Mouse (Mus musculus): ENCODE data around the gene Urod.

Gene Urod

DNA sequence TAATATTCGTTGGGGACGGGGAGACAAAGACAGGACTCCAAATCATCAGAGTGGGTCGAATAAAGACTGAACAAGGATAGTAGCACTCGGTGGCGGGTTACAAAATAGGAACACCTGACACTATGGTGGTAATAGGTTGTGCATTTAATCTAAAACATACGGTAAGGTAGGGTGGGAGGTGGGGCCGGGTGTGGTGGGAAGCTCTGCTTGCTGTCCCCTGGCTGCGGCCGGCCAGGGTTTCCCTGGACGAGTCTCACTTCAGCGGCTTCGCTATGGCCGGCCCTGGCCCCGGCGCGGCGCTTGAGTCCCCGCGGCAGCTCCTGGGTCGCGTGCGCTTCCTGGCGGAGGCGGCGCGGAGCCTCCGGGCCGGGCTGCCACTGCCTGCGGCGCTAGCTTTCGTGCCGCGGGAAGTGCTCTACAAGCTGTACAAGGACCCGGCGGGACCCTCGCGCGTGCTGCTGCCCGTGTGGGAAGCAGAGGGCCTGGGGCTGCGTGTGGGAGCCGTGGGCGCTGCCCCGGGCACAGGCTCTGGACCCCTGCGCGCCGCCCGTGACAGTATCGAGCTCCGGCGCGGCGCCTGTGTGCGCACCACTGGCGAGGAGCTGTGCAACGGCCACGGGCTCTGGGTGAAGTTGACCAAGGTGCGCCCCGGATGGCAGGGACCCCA, 1.1 kb upstream of the Urod start, which contains the start of gene Hectd3:
Gene Hectd3 (plus strand): TSS at position 187 of the 667 bp plus-strand sequence.
- DNase-seq: peak; percentile 56

DNA sequence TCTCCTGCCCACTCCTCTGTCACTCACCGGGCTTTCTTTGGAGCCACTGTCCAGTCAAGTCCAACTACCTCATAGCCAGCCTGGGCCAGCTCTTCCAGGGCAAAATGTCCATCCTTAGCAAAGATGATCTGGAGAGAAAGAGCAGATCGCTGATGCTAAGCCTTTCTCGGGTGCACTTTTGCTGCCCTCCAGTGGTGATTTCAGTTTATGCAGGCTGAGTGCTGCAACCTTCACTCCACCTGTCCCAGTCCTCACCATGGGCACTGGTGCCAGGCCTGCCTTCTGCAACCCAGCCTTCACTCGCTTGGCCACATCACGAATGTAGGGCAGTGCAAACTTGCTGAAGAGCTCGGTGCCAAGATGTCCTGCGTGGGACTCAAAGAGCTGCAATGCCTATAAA, 2.8 kb downstream of the Urod start:
- DNase-seq: peak; percentile 85

DNA sequence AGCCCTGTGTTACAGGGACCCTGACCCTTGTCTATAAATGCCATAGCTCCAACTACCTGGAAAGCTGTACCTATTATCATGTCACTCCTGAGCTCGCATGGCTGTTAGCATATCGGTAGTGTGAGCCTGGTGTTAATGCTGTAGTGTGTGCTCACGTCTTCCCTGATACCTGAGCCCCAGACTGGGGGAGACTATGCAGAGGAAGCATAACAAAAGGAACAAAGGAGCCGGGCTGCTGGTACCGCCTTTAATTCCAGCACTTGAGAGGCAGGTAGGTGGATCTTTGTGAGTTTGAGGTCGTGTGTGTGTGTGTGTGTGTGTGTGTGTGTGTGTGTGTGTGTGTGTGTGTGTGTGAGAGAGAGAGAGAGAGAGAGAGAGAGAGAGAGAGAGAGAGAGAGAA, 4.5 kb downstream of the Urod start:
- DNase-seq: no peak

DNA sequence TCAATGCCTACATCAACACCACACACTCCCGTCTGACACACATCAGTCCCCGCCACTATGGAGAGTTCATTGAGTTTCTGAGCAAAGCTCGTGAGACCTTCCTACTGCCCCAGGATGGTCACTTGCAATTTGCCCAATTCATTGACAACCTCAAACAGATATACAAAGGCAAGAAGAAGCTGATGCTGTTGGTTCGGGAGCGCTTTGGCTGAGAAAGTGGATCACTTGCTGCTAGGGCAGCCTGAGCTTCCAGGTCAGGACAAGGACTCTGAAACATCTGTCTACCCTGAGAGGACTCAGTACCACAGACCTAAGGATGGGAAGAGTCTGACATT, 7.1 kb downstream of the Urod start:
- no peak for DNase-seq

DNA sequence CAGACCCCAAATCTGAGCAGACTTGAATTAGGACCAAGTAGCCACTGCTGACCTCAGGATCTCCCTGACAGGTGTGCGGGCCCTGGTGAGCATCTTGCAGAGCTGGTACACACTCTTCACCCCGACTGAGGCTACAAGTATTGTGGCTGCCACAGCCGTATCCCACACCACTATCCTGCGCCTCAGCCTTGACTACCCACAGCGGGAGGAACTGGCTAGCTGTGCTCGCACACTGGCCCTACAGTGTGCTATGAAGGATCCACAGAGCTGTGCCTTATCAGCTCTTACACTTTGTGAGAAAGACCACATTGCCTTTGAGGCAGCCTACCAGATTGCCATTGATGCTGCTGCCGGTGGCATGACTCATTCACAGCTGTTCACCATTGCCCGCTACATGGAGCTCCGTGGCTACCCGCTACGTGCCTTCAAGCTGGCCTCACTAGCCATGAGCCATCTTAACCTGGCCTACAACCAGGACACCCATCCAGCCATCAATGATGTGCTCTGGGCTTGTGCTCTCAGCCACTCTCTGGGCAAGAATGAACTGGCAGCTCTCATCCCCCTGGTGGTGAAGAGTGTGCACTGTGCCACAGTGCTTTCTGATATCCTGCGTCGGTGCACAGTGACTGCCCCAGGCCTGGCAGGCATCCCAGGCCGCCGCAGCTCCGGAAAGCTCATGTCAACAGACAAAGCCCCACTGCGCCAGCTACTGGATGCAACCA, 7.7 kb downstream of the Urod start:
- DNase-seq: peak; percentile 70

DNA sequence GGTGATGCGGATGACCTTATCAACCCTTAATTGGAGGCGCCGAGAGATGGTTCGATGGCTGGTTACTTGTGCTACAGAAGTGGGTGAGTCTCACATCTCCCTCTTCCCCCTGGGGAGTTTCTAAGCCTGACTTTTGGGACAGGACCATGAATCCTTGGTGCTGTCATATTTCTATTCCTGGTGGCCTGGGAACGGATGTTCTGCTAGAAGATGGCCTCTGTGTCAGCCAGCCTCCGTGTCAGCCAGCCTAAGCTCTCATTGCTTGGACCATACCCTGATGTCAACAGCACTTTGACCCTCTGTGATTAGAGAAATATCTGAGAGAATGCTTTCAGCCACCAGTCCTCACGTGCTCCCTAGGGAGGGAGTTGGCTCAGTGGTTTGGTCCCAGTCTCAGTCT, 8.5 kb downstream of the Urod start:
- no peak for DNase-seq

DNA sequence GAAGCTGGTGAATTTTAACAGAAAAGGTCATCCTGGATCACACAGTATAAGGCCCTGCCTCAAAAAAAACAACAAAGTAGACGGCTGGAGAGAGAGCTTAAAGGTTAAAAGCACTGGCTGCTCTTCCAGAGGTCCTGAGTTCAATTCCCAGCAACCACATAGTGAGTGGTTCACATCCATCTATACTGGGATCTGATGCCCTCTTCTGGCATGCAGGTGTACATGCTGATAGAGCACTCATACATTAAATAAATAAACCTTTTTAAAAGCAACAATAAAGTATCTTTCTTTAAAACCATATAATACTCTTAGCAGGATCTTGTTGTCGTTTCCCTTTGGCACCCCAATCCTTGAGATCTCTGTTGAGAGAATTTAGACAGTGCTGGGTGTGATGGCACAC, 17.7 kb downstream of the Urod start:
- DNase-seq: no peak

DNA sequence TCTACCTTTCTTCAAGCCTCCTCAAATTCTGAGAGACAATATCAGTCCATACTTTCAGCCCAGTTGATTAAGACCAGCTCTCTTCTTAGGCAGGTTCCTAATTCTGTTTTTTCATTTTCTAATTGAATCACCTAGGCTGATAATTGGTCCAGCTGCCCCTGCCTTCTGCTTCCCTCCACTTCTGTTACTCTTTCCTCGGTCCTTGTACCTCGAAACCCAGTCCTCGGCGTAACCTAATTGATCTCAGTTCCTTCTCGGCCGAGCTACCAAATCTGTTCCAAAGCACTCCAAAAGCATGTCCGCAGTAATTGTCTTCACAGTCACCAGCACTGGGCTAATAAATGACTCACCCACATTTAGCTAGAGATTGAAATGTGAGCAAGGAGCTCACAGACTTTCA, 39.3 kb downstream of the Urod start:
- DNase-seq: no peak

DNA sequence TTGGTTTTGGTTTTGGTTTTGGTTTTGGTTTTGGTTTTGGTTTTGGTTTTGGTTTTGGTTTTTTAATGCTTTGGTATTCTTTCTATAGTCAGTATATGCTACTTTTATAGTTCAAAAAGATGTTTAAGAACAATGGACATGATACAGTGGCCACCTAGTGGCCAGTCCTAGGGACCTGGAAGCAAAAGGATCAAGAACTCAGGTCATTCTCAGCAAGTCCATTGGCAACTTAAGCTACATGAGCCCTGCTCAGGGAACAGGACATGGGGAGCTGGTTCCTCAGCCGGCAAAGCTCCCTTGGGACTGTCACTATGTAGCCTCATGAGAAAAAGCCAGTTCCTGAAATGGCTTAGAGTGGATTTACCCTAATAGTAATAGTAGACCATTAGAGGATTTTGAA, 42.6 kb downstream of the Urod start:
- DNase-seq: no peak

DNA sequence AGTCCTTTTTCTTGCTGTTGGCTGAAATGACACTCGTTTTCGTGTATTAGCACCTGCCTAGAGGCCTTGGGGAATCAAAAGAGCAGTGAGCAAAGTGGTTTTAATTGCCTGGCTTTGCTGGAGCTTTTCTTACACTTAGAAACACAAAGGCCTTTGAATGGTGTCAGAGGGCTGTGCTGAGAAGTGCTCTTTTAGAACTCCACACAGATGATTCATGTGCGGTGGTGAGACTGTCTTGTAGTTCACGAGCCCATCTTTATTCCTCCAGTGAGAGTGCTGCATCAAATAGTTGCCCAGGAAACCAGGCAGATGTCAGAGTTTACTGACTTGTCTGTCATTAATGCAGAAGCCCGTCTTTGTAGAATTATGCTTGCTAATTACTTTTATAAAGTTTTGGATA, 50.2 kb downstream of the Urod start:
- no peak for DNase-seq

DNA sequence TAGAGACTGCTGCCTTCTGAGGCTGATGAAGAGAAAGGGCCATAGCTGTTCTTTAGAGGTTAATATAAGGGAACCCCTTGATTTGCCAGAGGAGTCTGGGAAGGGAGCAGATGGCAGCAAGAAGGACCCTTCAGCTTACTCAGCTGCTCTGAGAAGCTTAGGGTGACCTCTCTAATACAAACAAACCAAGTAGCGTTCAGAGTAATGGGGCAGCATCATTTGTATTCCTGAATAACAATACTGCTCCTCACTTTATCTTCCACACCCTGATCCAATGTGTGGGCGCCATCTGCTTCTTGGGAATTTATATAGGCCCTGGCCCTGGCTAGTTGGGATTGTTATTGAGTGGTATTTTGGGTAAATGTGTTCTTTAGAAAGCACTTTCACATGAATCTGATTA, 51.5 kb downstream of the Urod start:
- no peak for DNase-seq

All from right cerebral cortex, postnatal 4 days (tissue).